Mouse (Mus musculus) retina, adult 2 months (tissue): ENCODE measurements around the gene Nxph4.
A peak's percentile ranks its signal among the peaks of the same experiment; 100 is the strongest.

ENCODE experiments used
- DNase-seq: peaks from one replicate; pipeline ENCODE4 v3.0.0-alpha.2; 2012; ENCODE audit warnings: low read depth, low spot score

The Nxph4 gene

DNA sequence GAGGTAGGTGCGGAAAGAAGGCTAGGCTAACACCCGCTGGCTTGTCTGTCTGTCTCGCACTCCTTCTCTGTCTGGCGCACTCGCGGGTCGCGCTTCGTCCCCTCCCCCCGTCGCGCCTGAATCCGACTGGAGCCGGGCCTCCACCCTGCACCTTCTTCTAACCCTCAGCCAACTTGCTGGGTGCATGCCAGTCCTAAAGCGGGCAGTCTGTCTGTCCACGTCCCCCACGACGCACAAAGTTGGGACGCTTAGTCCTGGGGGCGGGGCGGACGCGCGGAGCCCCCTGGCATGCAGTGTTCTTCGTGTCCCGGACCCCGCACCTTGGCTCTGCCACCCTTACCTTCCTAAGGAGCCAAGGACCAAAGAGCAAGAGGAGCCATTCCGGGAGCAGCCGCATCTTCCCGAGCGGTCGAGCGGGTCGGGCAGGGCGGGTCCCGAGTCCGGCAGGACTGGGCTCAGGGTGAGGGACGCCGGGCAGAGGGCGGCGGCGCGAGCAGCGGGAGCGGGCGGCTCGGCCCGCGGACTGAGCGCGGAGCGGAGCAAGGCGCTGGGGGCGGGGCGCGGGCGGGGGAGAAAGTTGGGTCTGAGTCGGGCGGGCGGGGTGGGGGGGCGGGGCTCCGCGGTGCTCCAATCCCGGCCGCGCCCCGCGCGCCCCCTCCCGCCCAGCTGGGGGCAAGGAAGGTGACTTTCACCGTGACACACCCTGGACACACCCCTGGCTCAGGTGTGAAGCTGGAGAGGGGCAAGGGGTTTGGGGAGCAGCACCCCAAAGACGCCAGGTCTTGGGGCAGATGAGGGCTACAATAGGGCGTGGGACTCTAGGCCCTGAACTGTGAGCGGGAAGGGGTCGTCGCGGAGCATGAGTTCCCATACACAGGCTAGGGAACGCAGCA lies at the start of gene Nxph4:
TSS of gene Nxph4 (minus strand) at position 524 of the 893 bp plus-strand sequence.
- no peak for DNase-seq

DNA sequence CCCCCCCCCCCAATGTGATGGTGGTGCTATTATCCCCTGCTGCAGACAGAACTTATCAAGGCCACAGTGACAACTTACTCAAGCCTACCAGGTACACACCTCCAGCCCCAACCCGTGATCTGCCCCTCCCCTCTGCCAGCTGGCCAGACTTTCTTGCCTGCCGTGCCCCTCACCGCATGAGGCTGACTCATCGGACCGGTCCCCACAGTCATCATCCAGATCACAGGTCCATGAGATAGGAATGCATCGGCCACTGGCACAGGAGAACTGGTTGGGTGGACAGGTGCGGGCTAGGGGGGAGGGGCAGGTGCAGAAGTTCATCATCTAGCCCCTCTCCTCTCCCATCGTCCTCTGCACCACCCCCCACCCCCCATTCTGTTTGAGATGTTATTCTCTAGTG lies 49.3 kb upstream of the Nxph4 start:
- no peak for DNase-seq

GRCm38 (mm10) chr10:127581291-127581690 lies 46.9 kb upstream of the Nxph4 start:
- no peak for DNase-seq

GRCm38 (mm10) chr10:127577982-127578381 lies 43.6 kb upstream of the Nxph4 start:
- no peak for DNase-seq

DNA sequence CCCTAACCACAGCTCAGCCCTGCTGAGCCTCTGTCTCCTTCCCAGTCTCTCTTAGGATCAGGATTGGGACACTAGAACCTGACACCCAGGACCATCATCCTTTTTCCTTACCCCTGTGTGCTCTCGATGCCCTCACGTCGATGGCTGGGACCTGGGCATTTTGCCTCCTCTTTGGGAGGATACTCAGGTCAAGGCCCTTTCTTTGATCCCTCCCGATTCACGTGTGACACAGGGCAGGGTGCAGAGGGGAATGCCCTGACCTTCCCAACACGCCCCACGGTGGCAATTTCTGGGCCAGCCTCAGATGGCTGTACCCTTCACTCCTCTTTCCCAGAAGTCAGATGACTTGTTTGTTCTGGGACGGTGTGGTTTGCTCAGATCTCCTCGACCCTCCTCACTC lies 42.8 kb upstream of the Nxph4 start:
- DNase-seq, result no peak

DNA sequence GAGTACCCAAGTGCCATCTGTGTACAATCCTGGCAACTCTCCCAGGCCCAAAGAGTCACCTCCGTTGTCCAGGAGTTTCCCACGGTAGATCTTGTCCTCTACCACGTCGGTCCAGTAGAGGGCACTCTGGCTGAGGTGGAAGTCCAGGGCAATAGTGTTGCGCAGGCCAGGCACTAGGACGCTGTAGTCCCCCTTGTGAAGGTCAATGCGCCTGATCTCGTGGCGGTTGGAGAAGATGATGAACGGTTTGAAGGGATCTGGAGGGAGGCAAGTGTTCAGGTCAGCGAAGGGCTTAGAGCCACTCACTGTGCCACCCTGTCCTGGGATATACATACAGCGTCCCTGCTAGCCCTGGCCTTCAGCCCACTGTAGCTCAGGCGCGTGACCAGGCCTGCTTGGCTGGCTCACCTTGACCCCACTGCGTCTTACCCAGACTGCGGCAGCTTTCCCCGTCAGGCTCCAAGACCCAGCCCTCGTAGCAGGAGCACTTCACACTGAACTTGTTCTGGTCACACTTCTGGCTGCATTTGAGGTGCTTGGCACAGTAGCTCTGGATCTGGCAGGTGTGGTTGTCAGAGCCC lies 42.1 kb upstream of the Nxph4 start:
- DNase-seq, result peak; percentile 15

DNA sequence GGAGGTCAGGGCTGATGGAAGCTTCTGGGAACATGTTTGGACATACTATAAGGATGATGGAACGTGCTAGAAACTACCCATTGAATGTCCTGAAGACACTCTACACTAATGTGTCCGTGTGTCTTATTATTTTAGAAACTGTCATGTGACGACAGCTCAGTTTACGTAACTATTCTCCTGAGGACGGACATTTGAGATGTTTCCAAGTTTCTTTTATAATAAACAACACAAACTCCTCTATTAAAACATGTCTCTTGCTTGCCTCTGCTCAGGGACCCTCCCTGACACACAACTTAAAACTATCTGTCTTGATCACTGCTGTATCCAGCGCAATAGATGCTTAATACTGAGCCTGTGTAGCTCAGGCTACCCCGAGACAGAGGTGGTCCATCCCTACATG lies 41.4 kb upstream of the Nxph4 start:
- DNase-seq, result no peak

DNA sequence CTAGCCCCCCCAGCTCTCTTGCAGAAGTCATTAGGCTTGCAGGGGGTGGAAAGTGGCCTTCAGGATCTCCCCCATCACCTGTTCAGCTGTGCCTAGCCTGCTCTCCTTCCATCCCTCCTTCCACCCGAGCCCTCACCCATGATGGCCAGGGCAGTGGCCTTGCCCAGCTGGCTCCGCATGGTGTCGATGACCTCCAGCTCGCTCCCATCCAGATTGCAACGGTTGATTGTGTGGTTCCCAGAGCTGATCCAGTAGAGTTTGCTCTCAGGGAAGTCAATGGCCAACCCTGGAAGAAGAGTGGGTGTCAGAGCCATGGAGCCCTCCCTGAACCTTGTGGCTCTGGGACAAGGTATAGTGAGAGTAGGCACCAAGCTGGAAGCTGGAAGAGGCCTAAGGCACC lies 37.9 kb upstream of the Nxph4 start:
- no peak for DNase-seq

GRCm38 (mm10) chr10:127570937-127571641 lies 36.7 kb upstream of the Nxph4 start:
- DNase-seq, result no peak

DNA sequence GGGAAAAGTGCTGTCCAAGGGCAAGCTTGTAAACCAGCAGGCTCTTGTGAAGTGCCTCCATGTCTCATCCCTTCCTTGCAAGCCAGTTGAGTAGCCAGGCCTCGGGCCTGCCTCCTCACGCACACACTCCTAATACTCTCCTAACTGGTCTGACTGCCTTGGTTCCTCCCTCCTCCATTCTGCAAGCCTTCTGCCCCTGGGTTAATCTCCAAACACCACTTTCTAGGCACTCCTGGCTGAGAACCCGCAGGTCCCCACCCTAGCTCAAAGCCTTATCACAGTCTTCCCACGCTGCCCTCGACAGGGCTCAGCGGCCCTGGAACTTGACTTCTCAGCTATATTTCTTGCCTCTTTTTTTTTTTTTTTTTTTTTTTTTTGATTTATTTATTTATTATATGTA lies 36.0 kb upstream of the Nxph4 start:
- no peak for DNase-seq

GRCm38 (mm10) chr10:127569450-127569849 lies 35.1 kb upstream of the Nxph4 start:
- DNase-seq, result peak; percentile 34

DNA sequence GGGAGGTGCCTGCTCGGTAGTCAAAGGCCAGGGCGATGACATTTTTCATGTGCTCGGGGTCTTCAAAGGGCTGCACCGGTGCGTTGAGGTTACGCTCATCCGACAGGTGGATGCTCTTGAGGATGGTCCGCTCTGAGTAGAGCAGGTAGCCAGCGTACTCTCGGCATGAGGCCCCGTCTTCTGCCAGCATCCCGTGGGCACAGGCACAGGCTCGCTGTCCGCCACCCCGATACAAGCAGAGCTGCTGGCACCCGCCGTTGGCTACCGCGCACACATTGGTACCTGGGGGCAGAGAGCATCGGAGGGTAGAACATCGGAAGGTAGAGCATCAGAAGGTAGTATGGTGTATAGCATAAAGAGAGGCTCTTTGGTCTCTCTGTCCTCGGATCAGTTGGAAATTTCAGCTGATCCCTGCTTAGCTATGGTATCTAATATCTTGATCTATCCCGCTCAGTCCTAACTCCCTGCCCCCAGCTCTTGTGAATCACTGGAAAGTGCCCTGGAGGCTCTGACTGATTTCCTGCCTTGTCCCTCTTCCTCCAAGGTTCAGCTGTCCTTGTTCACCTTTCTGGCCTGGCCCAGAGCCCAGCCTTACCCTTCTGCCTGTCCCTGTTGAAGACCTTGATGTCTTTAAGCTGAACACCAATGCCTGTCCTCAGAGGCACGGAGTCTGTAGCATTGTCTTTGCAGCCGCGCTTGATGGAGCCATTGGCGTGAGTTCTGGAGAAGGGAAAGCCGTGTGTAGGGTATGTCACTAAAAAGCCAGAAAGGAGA lies 32.4 kb upstream of the Nxph4 start:
- DNase-seq, result no peak

GRCm38 (mm10) chr10:127564301-127564700 lies 29.9 kb upstream of the Nxph4 start:
- DNase-seq, result no peak

DNA sequence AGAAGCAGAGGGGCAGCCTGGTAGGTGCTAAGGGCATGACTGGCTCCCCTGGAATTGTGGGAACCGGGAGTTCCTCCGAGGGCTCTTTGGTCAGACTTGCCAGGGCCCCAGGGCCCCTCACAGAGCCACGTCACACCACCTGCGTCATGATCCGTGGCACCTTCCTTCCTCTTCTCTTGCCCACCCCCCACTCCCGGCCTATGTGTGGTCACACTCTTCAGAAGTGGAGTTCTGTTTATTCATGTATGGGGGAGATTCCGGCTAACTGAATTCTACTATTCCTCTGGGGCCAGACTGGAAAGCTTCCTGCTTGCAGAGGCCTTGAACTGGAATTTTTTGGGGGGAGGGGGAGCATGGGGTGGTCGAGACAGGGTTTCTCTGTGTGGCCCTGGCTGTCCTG lies 29.5 kb upstream of the Nxph4 start:
- DNase-seq, result no peak

- no peak for DNase-seq
These were observed 26.8 kb upstream of the Nxph4 start for GRCm38 (mm10) chr10:127561145-127561544.

DNA sequence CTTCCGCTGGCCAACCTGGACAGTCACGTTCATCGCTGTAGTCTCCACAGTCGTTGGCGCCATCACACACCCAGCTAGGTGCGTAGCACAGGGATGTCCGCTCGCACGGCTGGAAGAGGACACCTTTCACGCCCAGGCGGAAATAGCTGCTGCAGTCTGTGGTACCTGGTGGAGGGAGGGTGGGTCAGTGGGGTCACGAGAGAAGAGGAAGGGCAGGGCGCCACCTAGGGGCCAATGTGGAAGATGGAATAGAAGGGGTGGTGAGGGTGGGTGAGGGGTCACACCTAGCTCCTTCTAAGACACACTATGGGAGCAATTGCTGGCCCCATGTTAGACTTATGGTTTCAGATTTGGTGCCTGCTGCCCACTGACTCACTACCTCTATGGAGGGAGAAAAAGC lies 23.0 kb upstream of the Nxph4 start:
- no peak for DNase-seq

- no peak for DNase-seq
These were observed 21.3 kb upstream of the Nxph4 start for GRCm38 (mm10) chr10:127555703-127556102.

- DNase-seq, result no peak
These were observed 15.5 kb upstream of the Nxph4 start for GRCm38 (mm10) chr10:127549892-127550291.

- DNase-seq, result no peak
These were observed 13.9 kb upstream of the Nxph4 start for GRCm38 (mm10) chr10:127548236-127548635.

- no peak for DNase-seq
These were observed 12.1 kb upstream of the Nxph4 start for GRCm38 (mm10) chr10:127546505-127546904.

GRCm38 (mm10) chr10:127544375-127544774 lies 10.0 kb upstream of the Nxph4 start:
- DNase-seq, result no peak

DNA sequence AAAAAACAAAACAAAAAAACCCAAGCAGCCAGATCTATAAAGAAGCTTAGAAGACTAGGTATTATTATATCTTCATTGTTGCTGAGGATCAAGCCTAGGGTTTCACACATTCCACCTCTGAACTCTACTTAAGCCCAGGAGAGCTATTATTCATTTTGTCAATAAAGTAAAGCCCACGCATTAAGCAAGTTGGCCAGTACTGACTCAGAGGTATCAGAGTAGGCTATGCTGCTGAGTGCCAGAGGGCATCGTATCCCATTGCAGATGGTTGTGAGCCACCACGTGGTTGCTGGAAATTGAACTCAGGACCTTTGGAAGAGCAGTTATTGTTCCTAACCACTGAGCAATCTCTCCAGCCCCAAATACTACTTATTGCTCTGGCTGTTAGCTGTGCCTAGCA lies 9.6 kb upstream of the Nxph4 start:
- DNase-seq, result no peak
